Mouse (Mus musculus): ENCODE results near the gene Tmem206.

- TF ChIP-seq CTCF (IDR thresholded peaks at IDR 0.05; ENCODE audit: control insufficient read depth, insufficient read depth, insufficient replicate concordance, low read depth, low read length): no peak
- no peak for TF ChIP-seq POLR2A (IDR thresholded peaks at IDR 0.05; ENCODE audit: control insufficient read depth, low read depth, low read length)
Measured at GRCm38 (mm10) chr1:191278324-191278723, 47.4 kb upstream of the Tmem206 start.
